Mouse (Mus musculus) kidney, postnatal 14 days (tissue): ENCODE data around the gene Cpxcr1.

Experiments
- DNase-seq: peaks from one replicate; pipeline ENCODE4 v3.0.0; 2022; ENCODE audit warnings: mixed read lengths

The Cpxcr1 gene

DNA sequence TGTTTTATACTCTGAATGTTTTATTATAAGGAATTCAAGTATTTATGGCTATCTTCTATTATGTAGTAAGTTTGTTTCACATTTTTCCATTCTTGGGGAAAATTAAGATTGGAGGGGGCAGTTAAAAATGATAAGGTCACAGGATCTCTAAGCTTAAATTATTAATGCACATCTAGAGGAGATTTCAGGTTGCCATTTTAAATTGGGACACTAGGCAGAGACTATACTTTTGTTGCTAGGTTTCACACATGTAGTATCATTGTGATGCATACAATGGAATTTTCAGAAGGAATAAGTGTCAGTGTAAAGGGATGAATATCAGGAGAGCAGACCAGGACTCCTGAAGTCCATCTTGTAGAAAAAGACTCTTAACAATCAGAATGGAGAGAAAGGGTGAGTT lies at the start of gene Cpxcr1:
Cpxcr1 (plus strand) TSS at position 301 of the 400 bp plus-strand sequence.
- no peak for DNase-seq
